Comparison of ENCODE assay signal across 12 mouse cellular contexts in the genomic region with DNA sequence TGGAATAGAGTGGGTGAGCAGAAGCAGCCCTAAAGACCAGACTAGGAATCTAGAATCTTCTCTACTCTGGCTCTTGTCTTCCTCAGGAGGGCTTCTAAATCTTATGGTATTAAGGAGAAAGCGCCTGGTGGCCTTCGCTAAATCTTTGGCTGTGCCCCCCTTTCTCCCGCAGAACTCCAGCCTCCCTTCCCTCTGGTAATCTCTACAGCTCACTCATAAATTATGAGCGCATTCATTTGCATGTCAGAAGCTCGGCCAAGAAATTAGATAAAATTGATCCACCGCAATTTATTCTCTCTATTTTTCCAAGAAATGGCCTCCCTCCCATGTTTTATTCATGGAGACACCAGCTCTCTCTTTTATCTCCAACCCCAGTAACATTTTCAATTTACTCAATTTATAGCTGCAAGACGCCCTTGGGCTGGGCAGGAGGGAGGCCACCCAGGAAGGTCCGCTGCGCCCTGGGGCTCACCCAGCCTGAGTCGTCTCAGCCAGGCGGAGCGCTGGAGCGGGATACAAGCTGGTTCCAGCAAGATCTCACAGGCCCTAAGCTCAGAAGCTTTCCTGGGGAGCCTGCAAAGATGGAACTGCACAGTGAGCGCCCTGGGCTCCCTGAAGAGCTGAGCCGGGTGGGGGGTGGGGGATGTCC. TPM values are rescaled to one million over a fixed set of nuclear protein-coding genes. Genes with fewer than 3 reads are reported as not detected.
A peak's percentile ranks its signal among the peaks of the same experiment; 100 is the strongest.
DNase-seq lines count a peak whose midpoint lies in the region; ATAC-seq and TF ChIP-seq lines count a peak whose summit lies in the region.
"Had no signal": no experiment of that assay in that cellular context is flagged by ENCODE, and none has a peak within 500 bp of the region (broad histone marks: within the 10 kb centered on the region; RNA-seq: fewer than 3 reads in every experiment).

No protein-coding gene starts in this region.

- H3K9ac ChIP-seq in lung, embryonic 16.5 days (ENCODE audit: low read length) = no peak overlapping the region
- H3K9ac ChIP-seq in forebrain, embryonic 12.5 days = no peak overlapping the region
- no peak overlapping the region for H3K9ac ChIP-seq in hindbrain, embryonic 14.5 days
- no peak overlapping the region for H3K9ac ChIP-seq in neural tube, embryonic 15.5 days (replicated peaks)
- H3K9ac ChIP-seq: limb, embryonic 13.5 days had no signal

- no peaks in the 10 kb centered on the region for H3K27me3 ChIP-seq in lung, embryonic 16.5 days (ENCODE audit: control insufficient read depth, insufficient read depth, low read depth, low read length)
- no peaks in the 10 kb centered on the region for H3K27me3 ChIP-seq in forebrain, embryonic 12.5 days
- no peaks in the 10 kb centered on the region for H3K27me3 ChIP-seq in hindbrain, embryonic 14.5 days (ENCODE audit: control insufficient read depth, insufficient read depth, low read length)
- H3K27me3 ChIP-seq in neural tube, embryonic 15.5 days (replicated peaks) = 0 out of 2 replicates have a peak, but pooled peaks cover 7% of the 10 kb centered on the region

- no peaks in the 10 kb centered on the region for H3K9me3 ChIP-seq in lung, embryonic 16.5 days (ENCODE audit: control insufficient read depth, low read length)
- no peaks in the 10 kb centered on the region for H3K9me3 ChIP-seq in forebrain, embryonic 12.5 days
- no peaks in the 10 kb centered on the region for H3K9me3 ChIP-seq in hindbrain, embryonic 14.5 days (ENCODE audit: control insufficient read depth, low read length)
- H3K9me3 ChIP-seq in neural tube, embryonic 15.5 days (replicated peaks) = no peaks in the 10 kb centered on the region
- H3K9me3 ChIP-seq: limb, embryonic 13.5 days had no signal

- ATAC-seq in lung, embryonic 16.5 days (ENCODE audit: low read depth) = peak; percentile 39; the same call in 1 of the 2 replicates
- peak; percentile 55; the same call in 1 of the 2 replicates for ATAC-seq in forebrain, embryonic 12.5 days (ENCODE audit: low FRiP score)
- peak; percentile 53; the same call in 1 of the 2 replicates for ATAC-seq in hindbrain, embryonic 14.5 days (ENCODE audit: low FRiP score)
- peak; percentile 82 for ATAC-seq in neural tube, embryonic 15.5 days (ENCODE audit: low FRiP score)

- no peak overlapping the region for H3K4me2 ChIP-seq in lung, embryonic 16.5 days (ENCODE audit: low read depth, low read length)
- no peak overlapping the region for H3K4me2 ChIP-seq in forebrain, embryonic 12.5 days
- no peak overlapping the region for H3K4me2 ChIP-seq in hindbrain, embryonic 14.5 days (replicated peaks)
- no peak overlapping the region for H3K4me2 ChIP-seq in neural tube, embryonic 15.5 days
- H3K4me2 ChIP-seq: heart, embryonic 11.5 days; limb, embryonic 13.5 days had no signal

- H3K4me3 ChIP-seq in lung, embryonic 16.5 days (ENCODE audit: low read length) = no peak overlapping the region
- H3K4me3 ChIP-seq in lung, adult 2 months (replicated peaks; ENCODE audit: extremely low read depth, low read depth, low read length) = no peak overlapping the region
- no peak overlapping the region for H3K4me3 ChIP-seq in forebrain, embryonic 12.5 days (replicated peaks)
- H3K4me3 ChIP-seq in hindbrain, embryonic 14.5 days (replicated peaks; ENCODE audit: low read length) = no peak overlapping the region
- H3K4me3 ChIP-seq in neural tube, embryonic 15.5 days (replicated peaks) = no peak overlapping the region
- H3K4me3 ChIP-seq: limb, embryonic 13.5 days had no signal

- no peaks in the 10 kb centered on the region for H3K36me3 ChIP-seq in lung, embryonic 16.5 days (ENCODE audit: control insufficient read depth, insufficient read depth, low read length)
- H3K36me3 ChIP-seq in forebrain, embryonic 12.5 days (replicated peaks) = no peaks in the 10 kb centered on the region
- H3K36me3 ChIP-seq in hindbrain, embryonic 14.5 days (replicated peaks; ENCODE audit: control insufficient read depth, insufficient read depth) = no peaks in the 10 kb centered on the region
- no peaks in the 10 kb centered on the region for H3K36me3 ChIP-seq in neural tube, embryonic 15.5 days
- H3K36me3 ChIP-seq: G1E; limb, embryonic 13.5 days had no signal

- WGBS in lung, embryonic 16.5 days = 55% methylated on average over 15 of the region's 15 CpGs
- WGBS in lung, adult 2 months = 83% methylated on average over 15 of the region's 15 CpGs
- 57% methylated on average over 15 of the region's 15 CpGs for WGBS in forebrain, embryonic 12.5 days
- 36% methylated on average over 15 of the region's 15 CpGs for WGBS in hindbrain, embryonic 14.5 days
- WGBS in neural tube, embryonic 15.5 days = 38% methylated on average over 15 of the region's 15 CpGs

- 0 out of 2 replicates have a peak, but pooled peaks cover 4% of the 10 kb centered on the region for H3K4me1 ChIP-seq in lung, embryonic 16.5 days (replicated peaks; ENCODE audit: control insufficient read depth, insufficient read depth, low read length)
- no peaks in the 10 kb centered on the region for H3K4me1 ChIP-seq in lung, adult 2 months (ENCODE audit: control insufficient read depth, insufficient read depth, low read length)
- peaks cover 11% of the 10 kb centered on the region for H3K4me1 ChIP-seq in forebrain, embryonic 12.5 days
- H3K4me1 ChIP-seq in hindbrain, embryonic 14.5 days (replicated peaks; ENCODE audit: control insufficient read depth, insufficient read depth, low read length) = peaks cover 12% of the 10 kb centered on the region
- H3K4me1 ChIP-seq in neural tube, embryonic 15.5 days = peaks cover 14% of the 10 kb centered on the region

- TF ChIP-seq CTCF in lung, adult 2 months (IDR thresholded peaks at IDR 0.05; ENCODE audit: insufficient read depth, low read length) = no peak

- H3K27ac ChIP-seq in lung, embryonic 16.5 days (ENCODE audit: low read length) = no peak overlapping the region
- peak overlapping the region; percentile 31; the same call in 1 of the 2 replicates for H3K27ac ChIP-seq in forebrain, embryonic 12.5 days
- H3K27ac ChIP-seq in hindbrain, embryonic 14.5 days = peak overlapping the region; percentile 67
- peak overlapping the region; percentile 46; the same call in 1 of the 2 replicates for H3K27ac ChIP-seq in neural tube, embryonic 15.5 days (replicated peaks)
- H3K27ac ChIP-seq: limb, embryonic 13.5 days had no signal

- no peak for DNase-seq in lung, adult 2 months
- peak; percentile 41 for DNase-seq in hindbrain, embryonic 14.5 days (ENCODE audit: low spot score)
- DNase-seq in thymus, postnatal 4 days = no peak
- no peak for DNase-seq in gastrocnemius, adult 18-20 months (ENCODE audit: low spot score)
- DNase-seq: cerebellum, postnatal 36 days had no signal

- no peak for TF ChIP-seq POLR2A in lung, adult 2 months (IDR thresholded peaks at IDR 0.05; ENCODE audit: borderline replicate concordance, extremely low read depth, low read depth, low read length)

RNA-seq across cellular contexts. Expression of a gene that starts 52.9 kb away (rescaled TPM):
- polyA plus RNA-seq in lung, embryonic 16.5 days (2015; fragmentation: Nextera tagmentation; extraction: Ambion mirVana) = 5.8 and 7.5 TPM in 2 replicates
- polyA plus RNA-seq in lung, adult 2 months (2012; rRNA removed) = 6.4 and 7.5 TPM in 2 replicates
- polyA plus RNA-seq in forebrain, embryonic 12.5 days (2016; fragmentation: Nextera tagmentation; extraction: Ambion mirVana) = 35.0 and 36.6 TPM in 2 replicates
- polyA plus RNA-seq in hindbrain, embryonic 14.5 days (2014; fragmentation: Nextera tagmentation; extraction: Ambion mirVana) = 42.3 and 45.6 TPM in 2 replicates
- 16.5 and 18.5 TPM in 2 replicates for polyA plus RNA-seq in neural tube, embryonic 15.5 days (2015; fragmentation: Nextera tagmentation; extraction: Ambion mirVana)
- total RNA-seq in gastrocnemius, adult 18-20 months (2021) = 10 to 100 TPM; 15.0 to 19.1 TPM
- total RNA-seq: G1E; megakaryocyte progenitor cell, adult 5-6 weeks had no signal
- polyA plus RNA-seq: G1E had no signal
